Mouse (Mus musculus) left cerebral cortex, postnatal 4 days (tissue): ENCODE results near the gene 4930451I11Rik. TPM values are rescaled to one million over a fixed set of nuclear protein-coding genes. Genes with fewer than 3 reads are reported as not detected.
A peak's percentile ranks its signal among the peaks of the same experiment; 100 is the strongest.

ENCODE experiments used
- DNase-seq: peaks from one replicate; pipeline ENCODE4 v3.0.0-alpha.2; 2022
- intact Hi-C: fragments of 180-260 bp; cut with DNase I; formaldehyde crosslinking; loops from one replicate; pipeline ENCODE4 v1.15.1; 2025
- total RNA-seq, 2 experiments: library from RNA; stranded (reverse); gene quantifications; 2 replicates each; pipeline ENCODE4 v1.2.3; 2021

Gene 4930451I11Rik
- total RNA-seq, 2 experiments from 2014 or later: not detected

DNA sequence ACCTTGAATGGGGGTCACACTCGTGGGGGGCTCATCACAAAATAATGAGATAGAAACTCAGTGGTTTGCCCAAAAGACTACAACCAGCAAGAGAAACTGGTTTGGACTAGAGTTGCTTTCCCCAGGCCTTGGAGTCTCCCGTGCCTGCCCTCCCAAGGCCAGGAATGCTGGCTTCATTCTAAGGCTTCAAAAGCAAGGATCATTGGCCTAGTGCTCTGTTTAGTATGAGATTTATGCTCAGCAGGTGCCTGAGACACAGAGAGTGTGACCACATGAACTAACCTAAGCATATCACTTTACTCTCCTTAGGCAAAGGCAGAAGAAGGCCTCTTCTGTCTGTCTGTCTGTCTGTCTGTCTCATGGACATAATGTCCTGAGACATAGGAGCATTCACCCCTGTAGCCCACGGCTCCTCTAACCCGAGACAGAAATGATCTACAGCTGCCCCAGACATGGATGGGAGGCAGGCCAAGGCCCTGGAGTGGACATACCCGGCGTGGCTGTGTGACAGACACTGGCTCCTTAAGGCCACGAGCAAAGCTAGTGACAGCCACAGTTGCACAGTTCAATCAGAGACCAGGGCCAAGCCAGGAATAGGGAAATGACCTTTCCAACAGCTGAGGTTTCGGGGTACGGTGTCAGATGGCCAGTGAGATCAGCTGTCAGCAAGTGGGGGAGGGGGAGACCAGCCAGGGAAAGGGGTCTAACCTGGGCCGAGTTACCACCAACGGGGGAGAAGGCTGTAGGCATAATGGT is 29.1 kb downstream of the 4930451I11Rik start:
- DNase-seq: no peak
- intact Hi-C loops: no loop called here

DNA sequence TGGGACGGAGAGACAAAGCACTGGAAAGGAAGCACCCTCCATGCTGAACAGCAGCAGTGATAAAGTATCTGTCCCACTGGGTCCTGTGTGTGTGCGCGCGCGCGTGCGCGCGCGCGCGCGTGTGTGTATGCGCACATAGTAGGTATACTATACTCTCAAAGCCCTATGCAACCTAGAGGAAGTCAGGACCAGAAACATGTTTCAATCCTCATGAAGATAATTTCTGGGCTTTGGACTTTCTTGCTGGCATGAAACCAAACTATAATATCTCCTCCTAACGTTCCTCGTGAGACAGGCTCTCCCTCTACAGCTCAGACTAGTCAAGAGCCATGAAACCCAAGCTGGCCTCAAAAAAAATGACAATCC is 30.4 kb downstream of the 4930451I11Rik start:
- intact Hi-C loops: no loop called here
- DNase-seq: no peak

DNA sequence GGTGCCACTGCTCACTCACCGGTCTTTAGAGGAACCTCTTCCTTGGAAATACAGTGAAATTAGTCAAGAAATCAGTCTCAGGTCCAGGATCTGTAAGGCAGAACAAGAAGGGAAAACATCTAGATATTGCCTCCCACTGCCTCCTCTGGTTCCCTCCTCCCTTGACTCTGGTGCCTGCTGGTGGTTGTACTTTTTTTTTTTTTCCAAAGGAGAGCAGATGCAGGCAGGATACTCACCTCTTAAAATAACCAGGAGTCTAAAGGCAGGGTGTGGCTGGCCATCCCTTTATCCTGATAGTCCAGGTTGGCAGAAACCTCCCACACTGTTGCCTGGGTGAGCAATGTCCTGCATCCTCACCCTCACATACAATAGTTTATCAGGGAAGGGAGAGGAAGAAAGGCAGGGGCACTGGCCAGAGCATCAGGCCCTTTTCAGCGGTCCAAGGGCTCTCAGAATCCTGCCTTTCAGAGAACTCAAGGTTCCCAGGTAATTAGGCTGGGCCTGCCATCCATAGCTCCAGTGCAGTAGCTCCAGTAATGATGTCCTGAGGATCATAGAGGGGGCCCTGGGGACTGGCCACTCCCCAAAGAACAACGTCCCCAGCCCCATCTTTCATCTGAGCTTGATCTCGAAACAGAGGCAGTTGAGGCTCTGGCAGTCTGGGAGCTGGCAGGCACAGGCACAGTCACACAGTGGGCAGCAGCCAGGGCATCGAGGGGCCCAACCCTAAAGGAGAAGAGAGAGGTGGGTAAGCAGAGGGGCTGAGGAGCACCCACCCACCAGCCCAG is 31.0 kb downstream of the 4930451I11Rik start:
- DNase-seq: no peak
- intact Hi-C loops: no loop called here

DNA sequence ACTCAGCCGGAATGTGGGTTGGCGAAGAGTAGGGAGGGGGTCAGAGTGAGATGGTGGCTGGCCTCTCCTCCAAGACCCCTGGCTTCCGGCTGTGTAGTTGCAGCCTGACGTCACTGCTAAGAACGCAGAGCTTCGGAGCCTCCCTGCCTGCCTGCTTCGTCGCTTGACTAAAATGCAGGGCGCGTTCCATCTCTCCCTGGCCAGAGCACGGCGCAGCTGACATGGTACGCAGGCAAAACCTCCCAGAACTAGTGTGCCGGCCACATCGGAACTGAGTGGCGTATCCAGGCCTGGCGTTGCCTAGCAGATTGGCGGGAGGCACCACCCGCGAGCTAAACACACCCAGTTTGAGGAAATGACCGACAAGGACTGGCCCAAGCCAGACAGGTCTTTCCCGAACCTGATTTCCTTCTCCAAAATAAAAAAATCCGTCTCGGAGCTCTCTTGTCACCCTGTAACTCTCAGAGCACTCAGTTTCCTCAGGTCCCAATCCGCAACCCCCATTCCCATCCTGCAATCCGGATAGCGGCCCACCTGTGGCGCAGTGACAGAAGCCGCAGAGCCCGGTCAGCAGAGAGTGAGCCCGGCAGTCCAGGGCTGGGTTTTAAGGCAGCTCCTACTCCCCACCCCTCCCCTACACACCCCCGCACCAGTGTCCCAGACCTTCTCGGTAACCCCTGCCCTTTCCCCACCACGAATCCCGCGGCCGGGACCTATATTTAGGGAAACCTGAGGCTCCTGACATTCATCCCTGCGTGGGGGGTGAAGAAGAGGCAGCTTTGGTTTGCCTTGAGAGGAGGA is 31.8 kb downstream of the 4930451I11Rik start:
- intact Hi-C loops: no loop called here

DNA sequence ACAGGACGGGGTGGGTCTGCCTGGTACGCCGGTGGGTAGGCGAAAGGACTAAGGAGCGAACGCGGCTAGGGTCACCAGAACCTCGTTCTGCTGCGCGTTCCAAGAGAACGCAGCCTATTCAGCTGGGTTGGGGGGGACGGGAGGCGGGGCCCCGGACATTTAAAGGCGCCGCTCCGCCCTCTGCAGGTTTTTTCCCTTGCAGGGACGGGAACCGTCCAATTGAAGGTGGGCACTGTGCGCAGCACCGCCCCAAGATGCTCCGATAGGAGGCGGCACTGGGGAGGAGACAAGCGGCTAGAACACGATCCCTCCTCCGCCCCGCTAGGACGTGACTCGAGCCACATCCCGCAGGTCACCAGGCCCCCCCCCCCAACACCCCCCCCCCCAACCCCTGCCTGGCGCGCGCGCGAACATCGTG is 32.4 kb downstream of the 4930451I11Rik start:
- intact Hi-C loops: no loop called here
- DNase-seq: peak; percentile 97

More for the DNA sequence above, 31.8 kb downstream of the 4930451I11Rik start:
- peak; percentile 49 for DNase-seq

DNA sequence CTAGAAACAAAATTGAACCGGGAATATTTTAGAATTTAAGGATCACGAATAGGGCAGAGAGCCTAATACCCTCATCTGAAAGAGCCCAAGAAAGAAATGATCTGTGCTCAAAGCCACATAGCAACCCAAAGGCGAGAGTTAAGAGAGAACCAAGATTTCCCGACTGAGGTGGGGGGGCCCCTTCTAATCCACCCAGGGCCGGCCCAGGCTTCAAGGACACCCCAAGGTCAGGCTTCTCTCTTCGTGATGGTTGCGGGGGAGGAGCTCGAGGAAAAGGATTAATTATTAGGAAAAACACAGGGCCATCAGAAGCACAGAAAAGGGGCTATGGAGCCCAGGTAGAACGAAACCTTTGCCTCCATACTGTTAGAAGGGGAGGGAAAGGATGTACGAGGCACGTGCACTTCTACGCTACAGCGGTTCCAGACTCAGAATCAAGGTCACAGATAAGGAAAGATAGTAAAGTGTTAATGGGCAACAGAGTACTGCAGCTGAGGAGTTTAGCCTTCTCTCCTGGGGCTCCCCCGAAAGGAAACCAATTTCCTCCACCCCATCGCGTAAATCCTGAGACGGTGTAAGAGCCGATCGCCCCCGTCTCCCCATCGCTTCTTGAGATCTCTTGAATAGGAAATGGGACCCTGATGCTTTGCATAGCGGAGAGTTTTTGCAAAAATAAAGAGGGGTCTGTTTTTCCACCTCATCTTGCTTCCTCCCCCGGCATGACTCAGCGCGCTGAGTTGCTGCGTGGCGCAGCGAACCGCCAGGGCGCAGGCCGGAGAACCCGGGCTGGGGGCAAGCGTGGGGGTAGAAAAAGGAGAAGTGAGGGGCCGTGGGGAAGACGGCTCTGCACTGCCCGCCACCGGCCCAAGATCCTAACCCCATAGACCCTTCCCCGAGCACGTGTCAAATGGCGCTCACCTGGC is 33.1 kb downstream of the 4930451I11Rik start:
- no peak for DNase-seq
- intact Hi-C loops: no loop called here

DNA sequence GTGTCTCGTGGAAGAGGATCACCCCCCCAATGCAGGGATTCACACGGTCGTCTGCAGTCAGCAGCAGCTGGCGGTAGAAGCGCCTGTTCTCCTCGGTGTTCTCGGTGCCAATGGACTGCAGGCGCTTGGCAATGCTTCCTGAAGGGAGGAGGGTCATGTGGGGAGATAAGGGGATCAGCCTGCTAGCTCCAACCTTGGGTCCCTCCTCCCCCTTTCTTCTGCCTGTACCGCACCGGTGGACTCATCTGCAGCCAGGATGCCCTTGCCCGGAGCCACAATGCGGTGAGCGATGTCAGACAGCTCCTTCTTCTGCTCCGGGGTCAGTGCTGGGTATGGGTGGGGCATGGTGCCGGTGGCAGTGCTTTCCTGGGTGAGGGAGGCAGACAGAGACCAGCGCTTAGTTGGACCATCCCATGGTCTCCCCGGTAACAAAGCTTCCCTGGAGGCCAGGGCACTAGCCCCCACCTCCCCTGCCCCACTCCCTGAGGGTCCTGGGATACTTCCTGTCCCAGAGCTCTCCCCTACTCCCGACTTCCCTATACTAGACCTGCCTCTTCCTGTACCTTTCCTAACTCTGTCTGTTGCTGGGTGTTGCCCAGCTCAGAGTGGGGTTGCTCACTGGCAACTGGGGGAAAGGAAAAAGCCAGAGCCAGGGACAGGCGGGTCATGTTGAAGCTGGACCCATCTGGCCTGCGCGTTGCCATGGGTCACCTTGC is 33.9 kb downstream of the 4930451I11Rik start, which contains the start of gene Fam57b:
Gene Fam57b, plus strand, starts transcription at position 258 of the 716 bp plus-strand sequence.
- intact Hi-C loops: no loop called here
- DNase-seq: peak; percentile 84

DNA sequence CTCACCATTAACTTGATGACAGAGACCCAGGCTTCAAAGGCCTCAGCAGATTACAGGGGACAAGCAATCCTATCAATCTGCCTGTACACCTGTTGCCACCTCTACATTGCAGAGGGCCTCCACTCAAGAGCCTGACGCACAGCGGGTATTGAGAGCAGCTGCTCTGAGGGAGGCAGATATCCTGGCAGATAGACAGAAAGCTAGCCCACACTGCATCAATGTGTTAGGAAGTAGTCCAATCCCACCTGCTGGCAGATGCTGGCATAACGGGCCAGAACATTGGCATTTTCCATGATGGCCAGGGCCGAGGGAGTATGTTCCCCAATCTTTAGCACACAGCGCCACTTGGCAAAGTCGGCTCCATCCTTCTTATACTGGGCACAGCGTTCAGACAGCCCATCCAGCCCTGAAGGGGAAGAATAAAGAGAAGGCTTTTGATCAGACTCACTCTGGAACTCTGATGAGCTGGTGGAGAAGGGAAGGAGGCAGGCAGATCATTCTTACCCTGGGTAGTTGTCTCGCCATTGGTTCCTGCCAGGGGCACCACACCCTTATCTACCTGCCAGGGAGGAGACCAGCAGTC is 35.0 kb downstream of the 4930451I11Rik start:
- intact Hi-C loops: no loop called here
- peak; percentile 79 for DNase-seq

DNA sequence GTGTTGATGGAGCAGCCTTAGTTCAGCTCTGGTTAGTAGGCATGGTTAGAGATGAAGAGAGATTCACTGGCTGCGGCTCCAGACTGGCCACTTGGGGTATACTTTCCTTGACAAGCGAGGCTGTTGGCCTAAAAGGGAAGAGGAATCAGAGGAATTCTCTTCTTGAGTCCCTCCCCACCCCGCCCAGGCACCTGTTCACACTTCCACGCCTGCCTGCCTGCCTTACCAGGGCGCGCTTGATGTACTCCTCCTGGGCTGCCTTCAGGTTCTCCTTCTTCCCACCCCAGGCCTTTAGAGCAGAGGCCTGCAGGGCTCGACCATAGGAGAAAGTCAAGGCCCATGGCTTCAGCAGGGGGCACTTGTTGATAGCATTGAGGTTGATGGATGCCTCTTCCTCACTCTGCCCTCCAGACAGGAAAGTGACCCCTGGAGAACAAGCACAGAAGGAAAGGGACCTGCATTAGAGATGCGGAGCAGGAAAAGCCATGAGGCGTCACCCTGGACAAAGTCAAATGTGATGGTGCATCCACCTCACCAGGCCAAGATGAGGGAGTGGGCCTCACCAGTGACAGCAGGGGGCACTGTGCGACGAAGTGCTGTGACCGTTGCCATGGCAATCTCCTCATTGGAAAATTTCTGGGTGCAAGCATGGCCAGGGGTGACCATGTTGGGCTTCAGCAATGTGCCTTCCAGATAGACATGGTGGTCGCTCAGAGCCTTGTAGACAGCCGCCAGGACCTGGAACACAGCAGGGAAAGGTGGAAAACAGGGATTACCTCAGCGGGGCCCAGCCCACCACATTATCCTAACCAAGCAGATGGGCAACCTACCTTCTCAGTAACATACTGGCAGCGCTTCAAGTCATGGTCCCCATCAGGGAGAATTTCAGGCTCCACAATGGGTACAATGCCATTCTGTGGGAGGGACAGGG is 35.8 kb downstream of the 4930451I11Rik start:
- intact Hi-C loops: no loop called here
- no peak for DNase-seq

DNA sequence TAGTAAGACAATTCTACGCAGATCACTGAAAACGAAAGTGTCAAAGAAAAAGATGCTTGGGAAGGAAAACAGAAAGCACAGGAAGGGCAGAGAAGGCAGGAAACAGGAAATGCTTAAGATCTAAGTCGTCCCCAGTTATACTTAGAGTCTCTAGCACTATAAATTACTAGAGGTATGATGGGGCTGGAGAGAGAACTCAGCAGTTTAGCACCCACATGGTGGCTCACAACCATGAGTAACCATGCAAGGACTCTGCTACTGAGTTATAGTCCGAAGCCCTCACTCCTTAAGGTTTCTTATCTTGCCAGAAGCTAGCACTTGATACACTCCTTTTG is 37.2 kb downstream of the 4930451I11Rik start:
- DNase-seq: no peak
- intact Hi-C loops: no loop called here

DNA sequence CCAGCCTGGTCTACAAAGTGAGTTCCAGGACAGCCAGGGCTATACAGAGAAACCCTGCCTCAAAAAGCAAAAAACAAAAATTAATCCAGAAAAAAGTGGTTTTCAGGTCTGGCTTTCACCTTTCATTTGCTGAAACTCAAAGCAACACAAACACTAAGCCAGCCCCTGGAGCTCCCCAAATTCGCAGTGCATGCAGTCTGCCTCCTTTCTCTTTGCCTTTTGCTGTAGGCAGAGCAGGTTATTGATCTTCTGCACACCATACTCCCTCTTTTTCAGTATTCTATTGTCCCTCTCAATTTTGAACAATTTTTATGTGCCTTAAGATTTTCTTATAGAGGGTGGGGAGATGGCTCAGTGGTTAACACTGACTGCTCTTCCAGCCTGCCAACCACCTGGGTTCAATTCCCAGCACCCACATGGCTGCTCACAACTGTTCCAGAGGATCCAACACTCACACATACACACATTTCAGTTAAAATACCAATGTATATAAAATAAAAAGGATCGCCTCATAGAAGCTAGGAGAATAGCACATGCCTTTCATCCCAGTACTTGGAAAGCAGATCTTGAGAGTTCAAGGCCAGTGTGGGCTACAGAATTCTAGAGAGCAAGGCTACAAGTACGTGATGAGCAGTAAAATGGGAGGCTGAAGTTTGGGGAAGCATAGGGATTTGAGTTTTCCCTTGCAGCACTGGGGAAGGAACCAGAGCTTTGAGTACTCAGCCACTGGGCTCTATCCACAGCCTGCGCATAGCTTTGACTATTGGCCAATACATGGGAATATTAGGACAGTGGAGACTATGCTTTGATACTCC is 37.8 kb downstream of the 4930451I11Rik start:
- DNase-seq: no peak
- intact Hi-C loops: no loop called here

DNA sequence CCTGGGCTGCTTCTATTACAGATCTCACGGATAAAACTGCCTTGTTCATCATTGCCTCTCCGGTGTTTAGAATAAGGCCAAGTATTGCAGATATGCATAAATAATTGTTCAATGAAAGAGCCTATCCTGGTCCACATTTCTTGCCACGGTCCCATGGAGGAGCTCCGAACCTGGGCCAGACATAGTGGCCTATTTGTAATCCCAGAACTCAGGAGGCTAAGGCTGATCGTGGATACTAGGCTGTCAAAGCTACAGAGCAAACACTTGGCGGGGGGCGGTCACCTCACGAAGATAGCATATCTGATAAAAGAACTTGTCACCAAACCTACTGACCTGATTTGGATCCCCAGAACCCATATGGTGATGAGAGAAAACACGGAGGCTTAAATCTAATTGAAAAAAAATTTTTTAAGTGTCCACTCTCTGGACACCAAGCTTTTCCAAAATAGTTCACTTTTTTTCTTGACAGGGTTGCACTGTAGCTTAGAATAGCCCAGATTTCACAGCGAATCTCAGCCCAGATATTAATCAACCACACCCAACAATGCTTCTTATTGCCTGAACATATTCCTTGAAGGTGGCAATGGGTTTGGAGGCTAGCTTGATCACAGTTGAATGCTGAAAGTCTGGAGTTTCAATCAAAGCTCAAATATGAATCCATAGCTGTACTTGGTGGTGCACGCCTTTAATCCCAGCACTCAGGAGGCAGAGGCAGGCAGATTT is 38.6 kb downstream of the 4930451I11Rik start:
- no peak for DNase-seq
- intact Hi-C loops: no loop called here

DNA sequence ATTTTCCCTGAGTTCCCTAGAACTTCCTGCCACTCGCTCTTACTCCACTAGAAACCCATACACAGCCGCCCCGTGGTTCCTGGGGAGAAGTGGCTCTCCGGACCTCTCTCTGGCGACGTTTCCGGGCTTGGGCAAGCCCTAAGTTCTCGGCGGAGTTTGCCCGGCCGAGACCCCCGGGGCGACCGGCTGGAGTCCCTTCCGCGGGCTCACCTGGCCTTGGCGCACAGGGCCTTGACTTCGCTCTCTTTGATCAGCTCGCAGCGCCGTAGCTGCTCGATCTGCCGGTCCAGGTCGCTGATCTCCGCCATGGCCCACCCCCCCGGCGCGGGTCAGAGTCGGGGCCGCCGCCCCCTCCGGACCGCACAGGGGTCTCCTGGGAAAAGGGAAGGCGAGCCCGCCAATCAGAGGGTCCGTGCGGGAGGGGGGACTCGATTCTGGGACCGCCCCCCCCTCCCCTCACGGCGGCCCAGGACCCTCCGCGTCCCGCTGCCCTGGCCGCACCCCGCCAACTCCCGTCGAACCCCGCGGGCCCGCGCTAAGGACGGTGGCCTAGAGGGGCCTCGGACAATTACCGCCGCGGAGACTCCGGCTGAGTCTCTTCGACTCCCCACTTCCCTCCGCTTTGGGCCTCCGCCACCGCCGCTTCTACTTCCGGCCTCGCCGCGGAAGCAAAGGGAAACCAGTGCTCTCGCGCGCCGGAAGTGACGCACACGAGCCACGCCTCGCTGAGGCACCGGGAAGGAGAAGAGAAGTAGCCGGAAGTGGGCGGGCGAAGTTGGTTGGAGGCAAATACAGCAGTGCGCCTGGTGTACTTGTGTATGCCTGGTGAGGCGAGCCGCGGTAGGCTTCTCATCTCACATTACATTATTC is 39.4 kb downstream of the 4930451I11Rik start, which contains the start of gene Ppp4c:
Gene Ppp4c, minus strand, starts transcription at position 646 of the 870 bp plus-strand sequence.
- intact Hi-C loops: no loop called here
- DNase-seq: peak; percentile 98

DNA sequence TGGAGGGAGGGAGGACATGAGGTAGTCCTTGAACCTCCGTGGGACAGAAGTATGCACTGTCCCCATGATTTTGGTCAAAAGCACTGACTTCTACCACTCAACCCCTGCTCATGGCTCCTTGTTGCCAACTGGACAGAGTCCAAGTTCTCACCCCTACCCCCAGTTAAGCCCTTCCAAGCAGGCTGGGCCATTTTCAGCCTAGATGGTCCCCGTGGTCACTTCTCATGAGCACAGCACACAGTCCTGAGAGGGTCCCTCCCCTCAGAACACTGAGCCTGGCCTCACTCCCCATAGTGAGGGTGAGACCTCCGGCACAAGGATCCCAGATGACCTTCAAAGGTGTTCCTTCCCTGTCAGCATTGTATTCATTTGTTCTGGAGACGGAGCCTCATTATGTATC is 42.3 kb downstream of the 4930451I11Rik start:
- intact Hi-C loops: no loop called here
- no peak for DNase-seq

DNA sequence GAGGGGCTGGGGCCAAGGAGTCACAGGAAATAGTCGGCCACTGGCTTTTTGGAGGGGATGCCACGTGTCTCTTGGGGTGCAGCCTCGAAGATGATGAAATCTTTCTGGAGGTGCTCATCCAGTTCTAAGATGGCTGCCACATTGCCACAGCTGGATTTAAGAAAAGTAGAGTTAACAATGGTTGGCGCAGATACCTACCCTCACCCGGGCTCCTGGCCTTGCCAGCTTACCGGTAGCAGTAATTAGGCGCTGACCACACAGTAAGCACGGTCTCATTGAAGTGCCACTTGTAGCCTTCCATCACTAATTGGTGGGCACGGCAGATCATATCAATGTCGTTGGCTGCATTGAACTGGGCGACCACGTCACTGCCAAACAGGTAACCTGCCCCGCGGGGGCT is 45.3 kb downstream of the 4930451I11Rik start:
- intact Hi-C loops: no loop called here

DNA sequence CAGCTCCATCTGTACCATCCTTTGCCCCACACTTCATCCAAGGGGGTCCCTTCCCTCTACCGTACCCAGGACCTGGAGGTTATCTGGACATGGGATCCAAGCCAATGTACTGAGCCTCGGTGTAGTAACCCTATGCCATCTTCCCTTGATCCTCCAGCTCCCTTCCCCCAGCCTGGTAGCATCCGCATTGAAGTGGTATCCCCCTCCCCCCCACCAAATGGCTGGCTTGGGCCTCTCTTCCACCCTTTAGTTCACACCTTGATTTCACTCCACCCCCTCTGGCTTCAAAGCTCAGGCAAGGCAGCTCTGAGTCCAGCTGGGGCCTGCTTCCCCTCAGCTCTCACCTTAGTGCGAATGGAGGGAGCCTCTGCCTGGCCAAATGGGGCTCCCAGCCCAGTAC is 46.4 kb downstream of the 4930451I11Rik start:
- intact Hi-C loops: no loop called here
- DNase-seq: no peak

More for the DNA sequence above, 45.3 kb downstream of the 4930451I11Rik start:
- DNase-seq: no peak
